Mouse (Mus musculus) midbrain, embryonic 12.5 days (tissue): ENCODE results near the gene Dtx4. TPM values are rescaled to one million over a fixed set of nuclear protein-coding genes. Genes with fewer than 3 reads are reported as not detected.
A peak's percentile ranks its signal among the peaks of the same experiment; 100 is the strongest.

Source experiments
- ATAC-seq: fragments of 200-750 bp; cut with Nextera tagmentation; 2 replicates; pipeline ENCODE4 v1.8.0; 2017; ENCODE audit warnings: low read depth, moderate TSS enrichment, moderate library complexity; ENCODE audit not compliant: low FRiP score
- H3K27ac ChIP-seq: fragments of 300-500 bp; sonication (generic); replicated peaks from 2 replicates; pipeline ENCODE4 v1.5.1; 2016; ENCODE audit warnings: mild to moderate bottlenecking
- H3K27me3 ChIP-seq: fragments of 300-500 bp; sonication (generic); 2 replicates; pipeline ENCODE4 v1.6.1; 2016; ENCODE audit warnings: mild to moderate bottlenecking
- H3K36me3 ChIP-seq: fragments of 300-500 bp; sonication (generic); 2 replicates; pipeline ENCODE4 v1.6.1; 2016
- H3K4me1 ChIP-seq: fragments of 300-500 bp; sonication (generic); 2 replicates; pipeline ENCODE4 v1.6.1; 2016
- H3K4me2 ChIP-seq: fragments of 300-500 bp; sonication (generic); replicated peaks from 2 replicates; pipeline ENCODE4 v1.6.1; 2016; ENCODE audit warnings: mild to moderate bottlenecking, moderate library complexity
- H3K4me3 ChIP-seq: fragments of 300-500 bp; sonication (generic); 2 replicates; pipeline ENCODE4 v1.5.1; 2016; ENCODE audit warnings: mild to moderate bottlenecking
- H3K9ac ChIP-seq: fragments of 300-500 bp; sonication (generic); replicated peaks from 2 replicates; pipeline ENCODE4 v1.6.1; 2016; ENCODE audit warnings: mild to moderate bottlenecking, moderate library complexity
- H3K9me3 ChIP-seq: fragments of 300-500 bp; sonication (generic); 2 replicates; pipeline ENCODE4 v1.6.1; 2016; ENCODE audit warnings: mild to moderate bottlenecking
- WGBS: fragments of 180-500 bp; shearing (Covaris S2); methylation state at CpG from one replicate; pipeline ENCODE4 v1.1.7; 2016; 5-methylcytosine and 5-hydroxymethylcytosine counted together
- polyA plus RNA-seq: library from polyadenylated mRNA; unstranded; fragments of >200 nt; fragmentation: Nextera tagmentation; extraction: Ambion mirVana; gene quantifications from 2 replicates; pipeline ENCODE4 v1.2.1, GENCODE M21; 2016

Gene Dtx4
- polyA plus RNA-seq, 1 experiment from 2014 or later, result 63.5 TPM

DNA sequence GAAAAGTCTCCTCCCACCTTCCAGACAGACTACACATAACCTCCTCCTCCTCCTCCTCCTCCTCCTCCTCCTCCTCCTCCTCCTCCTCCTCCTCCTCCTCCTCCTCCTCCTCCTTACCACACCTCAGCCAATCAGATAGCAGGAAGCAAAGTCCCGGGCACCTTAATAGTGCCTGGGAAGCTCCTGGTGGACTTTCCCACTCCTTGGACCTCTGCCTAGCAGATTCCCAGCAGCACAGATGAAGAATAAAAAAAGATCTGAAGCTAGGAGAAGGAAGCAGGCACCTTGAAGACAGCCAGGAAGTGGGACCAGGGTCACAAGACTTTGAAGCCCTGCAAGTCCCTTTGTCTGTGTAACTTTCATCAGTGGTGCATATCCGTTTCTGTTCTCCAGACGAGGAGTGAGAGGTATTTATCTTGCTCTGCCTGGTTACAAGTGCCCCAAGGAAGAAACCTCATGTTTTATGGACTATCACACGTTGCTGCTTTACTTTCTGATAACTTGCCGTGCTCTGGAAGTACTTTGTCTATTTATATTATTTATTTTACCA is 24.5 kb downstream of the Dtx4 start:
- WGBS, result 55% methylated on average over 5 of the region's 5 CpGs
- H3K36me3 ChIP-seq, result peaks cover 93% of the 10 kb centered on the region
- no peak for ATAC-seq

DNA sequence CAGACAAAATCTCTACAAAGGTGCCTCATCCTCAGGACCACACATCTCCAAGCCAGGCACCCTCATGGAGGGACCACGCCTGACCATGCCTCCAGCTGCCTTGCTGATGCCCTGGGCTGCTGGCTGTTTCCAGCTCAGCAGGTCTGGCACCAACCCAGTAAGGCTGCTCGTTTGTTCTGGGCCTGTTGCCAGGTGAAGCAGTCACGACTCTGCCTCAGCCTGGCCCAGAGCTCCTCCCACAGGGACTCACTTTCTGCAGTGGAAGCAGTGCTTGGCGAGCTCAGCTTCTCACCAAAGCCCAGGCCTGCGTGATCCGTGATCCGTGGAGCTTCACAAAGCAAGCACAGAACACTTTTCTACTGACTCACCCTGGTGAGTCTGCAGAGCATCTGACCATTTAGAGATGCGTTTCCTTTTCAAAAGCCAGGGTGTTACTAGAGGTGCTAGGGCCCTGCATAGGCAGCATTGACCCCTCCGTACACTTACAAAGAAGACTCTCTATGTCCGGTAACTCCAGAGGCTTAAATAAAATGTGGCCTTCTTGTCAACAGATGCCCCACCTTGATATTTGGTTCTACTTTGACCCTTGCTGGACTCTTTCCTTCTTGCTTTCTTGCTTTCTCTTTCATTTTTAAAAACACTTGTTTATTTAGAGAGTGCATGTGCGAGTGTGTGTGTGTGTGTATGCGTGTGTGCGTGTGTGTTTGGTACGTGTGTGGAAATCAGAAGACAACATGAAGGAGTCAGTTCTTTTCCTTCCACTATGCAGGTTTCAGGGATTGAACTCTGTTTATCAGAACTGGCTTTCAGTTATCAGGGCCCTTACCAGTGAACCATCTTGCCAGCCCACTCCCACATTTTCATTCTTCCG is 25.6 kb downstream of the Dtx4 start:
- no peak overlapping the region for H3K27ac ChIP-seq
- H3K4me2 ChIP-seq, result no peak overlapping the region
- no peak overlapping the region for H3K4me3 ChIP-seq
- H3K27me3 ChIP-seq, result no peaks in the 10 kb centered on the region
- H3K9me3 ChIP-seq, result no peaks in the 10 kb centered on the region
- peaks cover 93% of the 10 kb centered on the region for H3K36me3 ChIP-seq
- WGBS, result 77% methylated on average over 15 of the region's 15 CpGs
- no peaks in the 10 kb centered on the region for H3K4me1 ChIP-seq
- peak; percentile 81 for ATAC-seq
- no peak overlapping the region for H3K9ac ChIP-seq

More for the DNA sequence above, 24.5 kb downstream of the Dtx4 start:
- Histone ChIP-seq H3K4me2 (no peak overlapping the region), H3K9me3 (no peaks in the 10 kb centered on the region), H3K9ac (no peak overlapping the region), H3K27me3 (no peaks in the 10 kb centered on the region), H3K27ac (no peak overlapping the region), H3K4me3 (no peak overlapping the region), H3K4me1 (no peaks in the 10 kb centered on the region)

DNA sequence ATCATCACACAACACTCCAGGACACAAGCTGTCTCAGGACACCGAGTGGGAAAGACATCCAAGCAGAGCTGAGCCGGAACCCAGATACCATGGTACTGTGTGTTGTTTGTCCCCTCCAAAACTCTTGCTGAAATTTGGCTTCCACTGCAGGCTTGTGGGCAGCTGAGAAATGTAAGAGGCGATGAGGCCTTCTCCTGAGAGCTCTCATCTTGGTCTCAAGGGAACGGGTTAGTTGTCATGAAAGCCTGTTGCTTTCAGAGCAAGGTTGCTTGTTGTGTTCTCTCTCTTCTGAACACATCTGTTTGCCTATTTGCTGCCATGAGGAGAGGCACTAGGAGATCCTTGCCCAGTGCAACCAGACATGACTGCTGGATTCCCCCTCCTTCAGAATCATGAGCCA is 27.3 kb downstream of the Dtx4 start:
- Histone ChIP-seq H3K27ac (no peak overlapping the region), H3K4me3 (no peak overlapping the region), H3K9ac (no peak overlapping the region), H3K4me2 (no peak overlapping the region), H3K36me3 (peaks cover 93% of the 10 kb centered on the region), H3K27me3 (no peaks in the 10 kb centered on the region), H3K4me1 (no peaks in the 10 kb centered on the region), H3K9me3 (no peaks in the 10 kb centered on the region)
- WGBS, result 94% methylated on average over 4 of the region's 4 CpGs
- no peak for ATAC-seq

DNA sequence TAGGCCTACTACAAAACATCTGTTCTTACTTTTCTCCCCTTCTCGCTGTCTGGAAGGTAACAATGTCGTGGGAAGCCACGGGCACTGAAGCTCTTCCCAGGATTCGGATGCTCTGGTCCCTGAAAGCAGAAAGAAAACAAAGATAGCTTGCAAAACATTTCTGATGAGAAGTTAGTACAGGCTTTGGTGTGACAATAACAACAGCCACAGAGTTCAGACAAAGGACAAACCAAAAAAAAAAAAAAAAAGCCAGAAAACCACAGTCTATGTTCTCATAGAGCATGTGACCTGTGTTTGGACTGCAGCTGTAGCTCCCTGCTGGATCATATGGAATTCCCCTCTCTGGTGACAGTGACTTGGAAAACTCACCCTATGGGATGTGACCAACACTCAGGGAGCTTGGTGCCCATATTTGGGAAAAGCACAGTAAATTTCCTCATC is 28.0 kb downstream of the Dtx4 start:
- Histone ChIP-seq H3K4me2 (no peak overlapping the region), H3K27ac (no peak overlapping the region), H3K36me3 (peaks cover 93% of the 10 kb centered on the region), H3K9me3 (no peaks in the 10 kb centered on the region), H3K9ac (no peak overlapping the region), H3K4me3 (no peak overlapping the region), H3K4me1 (no peaks in the 10 kb centered on the region), H3K27me3 (no peaks in the 10 kb centered on the region)
- no peak for ATAC-seq
- WGBS, result 71% methylated on average over 4 of the region's 4 CpGs

DNA sequence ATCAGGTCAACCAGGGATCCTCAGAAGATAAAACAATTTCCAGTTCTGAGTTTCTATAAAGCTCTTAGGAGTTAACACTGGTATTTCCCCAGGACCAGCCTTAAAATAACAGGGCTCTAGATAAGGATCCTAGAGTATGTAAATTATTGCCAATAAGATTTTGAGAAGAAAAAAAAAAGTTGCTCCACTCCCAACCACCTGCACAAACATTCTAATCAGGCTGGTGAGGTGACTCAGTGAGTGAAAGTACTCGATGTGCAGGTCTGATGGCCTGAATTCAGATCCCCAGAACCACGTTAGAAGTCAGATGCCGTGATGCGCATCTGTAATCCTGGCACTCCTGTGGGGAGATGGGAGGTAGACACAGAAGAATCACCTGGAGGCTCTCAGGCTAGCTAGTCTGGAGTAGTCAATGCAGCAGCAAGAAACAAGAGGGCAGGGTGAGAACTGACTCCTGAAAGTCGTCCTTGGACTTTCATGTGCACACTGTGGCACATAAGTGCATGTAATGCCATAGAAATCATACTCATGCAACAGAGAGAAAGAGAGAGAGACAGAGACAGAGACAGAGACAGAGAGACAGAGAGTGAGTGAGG is 28.8 kb downstream of the Dtx4 start:
- Histone ChIP-seq H3K9me3 (no peaks in the 10 kb centered on the region), H3K4me1 (no peaks in the 10 kb centered on the region), H3K4me3 (no peak overlapping the region), H3K4me2 (no peak overlapping the region), H3K27ac (no peak overlapping the region), H3K27me3 (no peaks in the 10 kb centered on the region), H3K36me3 (peaks cover 95% of the 10 kb centered on the region), H3K9ac (no peak overlapping the region)
- WGBS, result 85% methylated on average over 5 of the region's 5 CpGs
- ATAC-seq, result no peak

DNA sequence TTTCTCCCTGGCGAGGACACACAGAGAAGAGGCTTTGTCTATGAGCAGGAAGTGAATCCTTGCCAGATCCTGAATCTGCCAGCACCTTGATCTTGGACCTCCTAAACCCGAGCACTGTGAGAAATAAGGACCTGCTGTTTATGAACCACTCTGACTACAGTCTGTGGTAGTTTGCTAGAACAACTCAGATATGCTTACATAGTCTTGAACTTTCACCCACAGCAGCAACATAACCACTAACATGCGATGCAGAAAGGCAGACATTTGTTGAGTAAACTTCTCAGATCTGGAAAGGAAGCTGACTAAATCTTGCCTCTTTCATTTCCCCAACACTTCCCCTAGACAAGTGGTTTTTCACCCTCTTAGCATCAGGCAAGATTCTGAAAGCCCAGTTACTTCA is 29.4 kb downstream of the Dtx4 start:
- ATAC-seq, result no peak
- H3K36me3 ChIP-seq, result peaks cover 94% of the 10 kb centered on the region
- WGBS, result 74% methylated on average over 3 of the region's 3 CpGs

DNA sequence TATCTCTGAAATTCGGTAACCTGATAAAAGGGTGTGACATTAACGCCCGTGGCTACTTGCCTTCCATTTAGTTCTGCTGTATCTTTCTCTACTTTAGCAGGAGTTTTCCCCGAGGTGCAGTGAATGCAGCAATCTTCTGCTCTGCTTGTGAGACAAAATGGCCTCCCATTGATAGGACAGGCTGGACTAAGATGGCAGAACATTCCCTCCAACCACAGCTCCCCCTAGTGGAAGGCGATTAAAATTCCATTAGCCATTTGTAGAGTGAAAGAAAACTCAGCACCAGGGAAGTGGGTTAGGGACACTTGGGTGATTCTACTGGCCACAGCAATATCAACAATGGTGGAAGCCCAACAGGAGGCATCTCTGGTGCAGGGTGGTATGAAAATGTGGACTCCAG is 33.8 kb downstream of the Dtx4 start:
- Histone ChIP-seq H3K4me2 (no peak overlapping the region), H3K4me1 (peaks cover 3% of the 10 kb centered on the region; the same call in 1 of the 2 replicates), H3K36me3 (peaks cover 67% of the 10 kb centered on the region), H3K9me3 (no peaks in the 10 kb centered on the region), H3K4me3 (no peak overlapping the region), H3K9ac (no peak overlapping the region), H3K27ac (0 out of 2 replicates have a peak overlapping the region, but pooled peaks have one; percentile 35), H3K27me3 (no peaks in the 10 kb centered on the region)
- ATAC-seq, result no peak
- WGBS, result 87% methylated on average over 5 of the region's 5 CpGs

More for the DNA sequence above, 29.4 kb downstream of the Dtx4 start:
- no peaks in the 10 kb centered on the region for H3K27me3 ChIP-seq
- H3K4me2 ChIP-seq, result no peak overlapping the region
- H3K27ac ChIP-seq, result no peak overlapping the region
- no peaks in the 10 kb centered on the region for H3K4me1 ChIP-seq
- no peak overlapping the region for H3K9ac ChIP-seq
- no peak overlapping the region for H3K4me3 ChIP-seq
- no peaks in the 10 kb centered on the region for H3K9me3 ChIP-seq

DNA sequence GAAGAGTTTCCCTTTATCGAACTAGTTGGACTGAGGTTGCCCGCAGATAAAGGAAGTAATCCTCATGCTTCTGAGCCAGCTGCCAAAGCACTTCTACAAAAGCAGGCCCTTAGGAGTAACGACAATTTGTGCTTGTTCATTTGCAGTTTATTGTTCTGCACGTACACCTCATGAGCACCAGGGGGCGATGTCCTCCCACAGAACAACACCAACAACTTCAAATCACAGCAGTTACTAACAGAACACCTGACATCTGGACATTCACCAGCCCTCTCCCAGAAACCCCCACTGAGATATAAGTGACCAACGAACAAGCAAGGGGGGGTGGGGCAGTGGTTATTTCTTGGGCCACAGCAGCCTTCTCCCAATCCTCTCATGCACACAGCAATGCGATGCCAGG is 35.0 kb downstream of the Dtx4 start:
- H3K4me2 ChIP-seq, result no peak overlapping the region
- peak; percentile 58 for ATAC-seq
- H3K4me3 ChIP-seq, result no peak overlapping the region
- H3K9ac ChIP-seq, result no peak overlapping the region
- H3K27ac ChIP-seq, result peak overlapping the region; percentile 35
- 27% methylated on average over 7 of the region's 7 CpGs for WGBS
- peaks cover 3% of the 10 kb centered on the region; the same call in 1 of the 2 replicates for H3K4me1 ChIP-seq
- no peaks in the 10 kb centered on the region for H3K27me3 ChIP-seq
- H3K36me3 ChIP-seq, result peaks cover 54% of the 10 kb centered on the region
- no peaks in the 10 kb centered on the region for H3K9me3 ChIP-seq

DNA sequence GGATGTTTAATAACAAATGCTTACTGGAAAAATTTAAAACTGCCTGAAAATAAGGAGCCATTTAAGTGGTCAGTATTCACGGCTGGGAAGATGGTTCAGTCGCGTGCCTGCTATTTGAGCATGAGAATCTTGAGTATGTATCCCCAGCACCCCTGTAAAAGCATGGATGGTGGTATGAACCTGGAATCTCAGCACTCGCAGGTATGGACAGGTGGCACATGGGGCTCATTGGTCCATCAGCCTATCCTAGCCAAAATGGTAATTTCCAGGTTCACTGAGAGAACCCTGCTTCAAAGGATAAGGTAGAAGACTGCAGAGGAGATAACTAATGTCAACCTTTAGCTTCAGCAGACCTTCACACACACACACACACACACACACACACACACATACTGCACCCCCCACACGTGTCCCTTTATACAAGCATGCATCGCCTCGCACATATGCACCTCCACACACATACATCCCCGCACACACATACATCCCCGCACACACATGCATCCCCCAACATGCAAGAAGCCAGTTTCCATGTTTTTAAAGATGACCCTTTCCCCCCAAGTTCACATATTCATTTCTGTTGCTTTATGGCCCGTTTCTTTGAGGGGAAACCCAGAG is 35.6 kb downstream of the Dtx4 start:
- Histone ChIP-seq H3K4me3 (no peak overlapping the region), H3K36me3 (peaks cover 49% of the 10 kb centered on the region), H3K4me1 (peaks cover 3% of the 10 kb centered on the region; the same call in 1 of the 2 replicates), H3K9me3 (no peaks in the 10 kb centered on the region), H3K4me2 (no peak overlapping the region), H3K9ac (no peak overlapping the region), H3K27ac (no peak overlapping the region), H3K27me3 (no peaks in the 10 kb centered on the region)
- ATAC-seq, result peak; percentile 20; the same call in 1 of the 2 replicates
- 91% methylated on average over 10 of the region's 10 CpGs for WGBS

DNA sequence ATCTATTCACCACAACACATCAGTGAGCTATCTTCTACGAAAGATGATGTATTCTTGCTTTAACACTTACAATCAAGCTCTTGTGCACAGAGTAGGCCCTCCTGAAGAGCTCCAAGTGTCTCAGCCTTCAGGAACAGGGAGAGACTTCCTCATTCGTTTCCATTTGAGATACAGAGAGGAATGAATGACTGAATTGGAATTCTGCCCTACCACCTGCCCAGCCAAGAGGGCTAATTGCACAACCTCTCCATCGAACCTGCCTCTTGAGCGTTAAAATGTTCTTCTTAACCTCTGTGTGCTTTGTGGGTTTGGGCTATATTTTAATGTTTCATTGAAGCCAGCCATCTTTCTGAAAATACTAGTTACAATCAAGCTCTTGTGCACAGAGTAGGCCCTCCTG is 36.6 kb downstream of the Dtx4 start:
- H3K9me3 ChIP-seq, result no peaks in the 10 kb centered on the region
- H3K4me1 ChIP-seq, result peaks cover 3% of the 10 kb centered on the region; the same call in 1 of the 2 replicates
- peaks cover 41% of the 10 kb centered on the region for H3K36me3 ChIP-seq
- no peak for ATAC-seq
- H3K27me3 ChIP-seq, result no peaks in the 10 kb centered on the region
- H3K9ac ChIP-seq, result no peak overlapping the region
- H3K4me3 ChIP-seq, result no peak overlapping the region
- no peak overlapping the region for H3K4me2 ChIP-seq
- WGBS, result 90% methylated on average over 4 of the region's 4 CpGs
- H3K27ac ChIP-seq, result no peak overlapping the region

DNA sequence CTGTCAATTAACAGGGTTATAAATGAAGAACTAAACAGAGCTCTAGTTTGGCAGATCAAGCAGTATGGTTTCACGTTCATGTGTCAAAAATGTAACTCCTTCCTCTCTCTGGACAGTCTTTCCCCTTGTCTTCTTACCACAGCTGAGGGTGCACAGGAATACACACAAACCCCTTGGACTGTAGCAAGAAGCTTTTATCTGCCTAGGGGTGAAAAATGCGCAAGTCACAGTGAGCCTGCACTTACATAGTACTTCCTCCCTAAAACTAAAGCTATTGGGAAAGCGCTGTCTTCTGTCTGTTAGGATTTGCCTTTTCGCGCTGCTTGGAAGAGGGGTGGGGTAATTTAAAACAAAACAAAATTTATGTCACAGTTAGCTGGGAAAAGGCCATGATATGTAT is 37.1 kb downstream of the Dtx4 start:
- Histone ChIP-seq H3K36me3 (peaks cover 36% of the 10 kb centered on the region), H3K27me3 (no peaks in the 10 kb centered on the region), H3K9me3 (no peaks in the 10 kb centered on the region), H3K4me2 (no peak overlapping the region), H3K4me3 (no peak overlapping the region), H3K4me1 (peaks cover 3% of the 10 kb centered on the region; the same call in 1 of the 2 replicates), H3K9ac (no peak overlapping the region), H3K27ac (no peak overlapping the region)
- WGBS, result 87% methylated on average over 5 of the region's 5 CpGs
- no peak for ATAC-seq

DNA sequence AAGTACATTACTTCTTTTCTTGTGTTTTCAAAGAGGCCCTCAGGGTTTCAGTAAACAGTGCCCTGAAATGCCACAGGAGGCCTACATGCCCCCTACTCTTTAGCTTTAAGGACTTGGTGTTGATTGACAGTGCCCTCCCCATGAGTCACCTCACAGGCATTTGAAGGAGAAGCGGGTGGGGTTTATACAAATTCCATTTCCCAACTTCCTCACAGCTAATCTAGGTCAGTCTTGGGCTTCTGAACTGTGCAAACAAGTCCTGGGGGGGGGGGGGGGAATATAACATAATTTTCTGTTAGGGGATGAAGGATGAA is 37.6 kb downstream of the Dtx4 start:
- Histone ChIP-seq H3K9me3 (no peaks in the 10 kb centered on the region), H3K4me3 (no peak overlapping the region), H3K27ac (no peak overlapping the region), H3K27me3 (no peaks in the 10 kb centered on the region), H3K4me1 (peaks cover 3% of the 10 kb centered on the region; the same call in 1 of the 2 replicates), H3K36me3 (peaks cover 31% of the 10 kb centered on the region), H3K9ac (no peak overlapping the region), H3K4me2 (no peak overlapping the region)
- 32% methylated on average over 1 of the region's 1 CpGs for WGBS
- peak; percentile 45; the same call in 1 of the 2 replicates for ATAC-seq
